Mouse (Mus musculus): Measurements from ENCODE around the gene Gm42669. TPM values are rescaled to one million over a fixed set of nuclear protein-coding genes. Genes with fewer than 3 reads are reported as not detected.

The Gm42669 gene
- polyA plus RNA-seq, 1 experiment from 2014 or later = 0.52 TPM

DNA sequence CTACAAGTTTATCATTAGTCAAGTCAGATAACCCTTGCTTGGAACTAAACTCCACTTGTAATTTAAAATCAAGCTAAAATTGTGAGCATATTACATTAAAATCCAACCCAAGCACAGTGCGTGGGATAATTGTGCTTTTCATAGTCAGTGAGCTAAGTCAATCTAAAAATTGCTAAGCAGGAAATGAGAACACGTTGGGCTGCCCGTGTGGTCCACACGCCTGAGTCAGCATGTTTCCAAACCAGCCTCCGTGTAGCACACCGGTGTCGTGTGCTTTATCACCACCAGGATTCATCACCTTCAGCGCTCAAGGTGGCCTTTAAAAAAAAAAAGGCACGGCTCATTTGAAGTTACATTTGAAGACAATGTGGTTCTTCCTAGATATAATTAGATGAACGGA is 16.9 kb downstream of the Gm42669 start:
- no peaks in the 10 kb centered on the region for H3K27me3 ChIP-seq
- H3K9me3 ChIP-seq = no peaks in the 10 kb centered on the region
- ATAC-seq (replicated peaks) = no peak
- H3K4me3 ChIP-seq = no peak overlapping the region
- H3K4me1 ChIP-seq = no peaks in the 10 kb centered on the region
- H3K27ac ChIP-seq (replicated peaks) = no peak overlapping the region
- no peaks in the 10 kb centered on the region for H3K36me3 ChIP-seq
- H3K9ac ChIP-seq (replicated peaks) = no peak overlapping the region
- no peak overlapping the region for H3K4me2 ChIP-seq (replicated peaks)
- 86% methylated on average over 10 of the region's 10 CpGs for WGBS

DNA sequence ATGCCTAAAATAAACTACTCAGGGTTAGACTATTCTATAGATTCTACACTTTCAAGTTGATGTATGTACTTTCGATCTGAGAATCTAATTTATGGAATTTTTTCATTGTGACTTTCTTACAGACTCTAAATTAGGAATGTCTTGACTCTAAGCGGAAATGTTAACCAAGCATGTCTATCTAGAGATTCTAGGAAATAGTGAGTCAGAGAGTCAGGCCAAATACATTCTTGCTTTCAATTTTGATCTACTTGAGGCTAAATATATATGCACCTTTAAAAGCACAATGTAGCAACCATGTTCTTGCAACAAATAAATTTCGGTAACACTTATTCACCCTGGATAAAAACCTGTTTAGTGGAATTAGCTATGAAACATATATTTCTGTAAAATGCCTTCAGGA is 21.4 kb downstream of the Gm42669 start:
- Histone ChIP-seq H3K9ac (replicated peaks) (no peak overlapping the region), H3K36me3 (no peaks in the 10 kb centered on the region), H3K27me3 (no peaks in the 10 kb centered on the region), H3K4me2 (replicated peaks) (no peak overlapping the region), H3K4me3 (no peak overlapping the region), H3K9me3 (no peaks in the 10 kb centered on the region), H3K4me1 (no peaks in the 10 kb centered on the region), H3K27ac (replicated peaks) (no peak overlapping the region)
- 95% methylated on average over 3 of the region's 3 CpGs for WGBS
- no peak for ATAC-seq (replicated peaks)

DNA sequence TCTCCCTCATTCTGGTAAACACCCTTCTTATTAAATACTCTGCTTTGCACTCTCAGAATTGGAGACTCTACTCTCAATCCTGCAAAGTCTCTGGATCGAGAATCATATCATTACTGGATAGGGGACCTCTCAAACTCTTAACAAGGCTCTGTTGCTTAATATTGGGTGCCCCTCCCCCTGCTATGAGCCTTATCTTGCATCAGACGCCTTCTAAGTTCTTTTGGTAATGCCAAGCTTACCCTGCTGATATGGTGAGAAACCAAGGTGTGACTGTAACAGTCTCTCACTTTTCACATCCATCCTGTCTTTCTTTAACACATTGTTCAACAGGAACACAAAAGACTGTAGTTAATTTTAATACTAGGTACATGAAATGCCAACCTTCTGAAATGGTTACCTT is 26.2 kb downstream of the Gm42669 start:
- no peaks in the 10 kb centered on the region for H3K9me3 ChIP-seq
- H3K4me1 ChIP-seq = no peaks in the 10 kb centered on the region
- no peak overlapping the region for H3K4me3 ChIP-seq
- H3K27me3 ChIP-seq = no peaks in the 10 kb centered on the region
- no peaks in the 10 kb centered on the region for H3K36me3 ChIP-seq
- ATAC-seq (replicated peaks) = no peak
- H3K4me2 ChIP-seq (replicated peaks) = no peak overlapping the region
- WGBS = 65% methylated on average over 2 of the region's 2 CpGs
- no peak overlapping the region for H3K27ac ChIP-seq (replicated peaks)
- no peak overlapping the region for H3K9ac ChIP-seq (replicated peaks)

DNA sequence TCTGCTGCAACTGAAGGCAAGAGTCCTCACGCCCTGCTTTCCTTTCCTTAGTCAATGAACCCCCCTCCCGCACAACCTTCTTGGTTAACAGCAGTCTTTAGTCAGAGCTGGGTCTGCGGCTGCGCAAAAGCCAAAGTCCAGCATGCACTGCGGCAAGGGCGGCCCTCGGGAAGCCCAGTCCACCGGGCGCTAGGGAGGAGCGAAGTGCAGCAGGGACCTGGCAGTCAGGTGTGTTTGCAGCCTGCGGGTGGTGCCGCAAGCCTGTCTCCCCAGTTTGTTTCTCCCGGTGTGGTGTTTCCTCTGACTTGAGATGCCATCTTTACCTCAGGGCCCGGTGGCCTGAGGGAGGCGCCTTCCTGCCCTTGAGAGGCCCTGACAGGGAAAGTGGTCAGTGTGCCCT is 27.2 kb downstream of the Gm42669 start, which contains the start of gene 1700028K03Rik:
1700028K03Rik (plus strand) TSS at position 129 of the 400 bp plus-strand sequence.
- no peak within 1 kb of the TSS for H3K4me2 ChIP-seq (replicated peaks)
- H3K36me3 ChIP-seq = no peaks in the 10 kb centered on the region
- H3K4me1 ChIP-seq = no peaks in the 10 kb centered on the region
- no peak within 1 kb of the TSS for H3K27ac ChIP-seq (replicated peaks)
- H3K9me3 ChIP-seq = no peaks in the 10 kb centered on the region
- no peak within 1 kb of the TSS for H3K4me3 ChIP-seq
- 73% methylated on average over 15 of the region's 15 CpGs for WGBS
- H3K27me3 ChIP-seq = no peaks in the 10 kb centered on the region
- ATAC-seq (replicated peaks) = no peak
- H3K9ac ChIP-seq (replicated peaks) = no peak within 1 kb of the TSS

DNA sequence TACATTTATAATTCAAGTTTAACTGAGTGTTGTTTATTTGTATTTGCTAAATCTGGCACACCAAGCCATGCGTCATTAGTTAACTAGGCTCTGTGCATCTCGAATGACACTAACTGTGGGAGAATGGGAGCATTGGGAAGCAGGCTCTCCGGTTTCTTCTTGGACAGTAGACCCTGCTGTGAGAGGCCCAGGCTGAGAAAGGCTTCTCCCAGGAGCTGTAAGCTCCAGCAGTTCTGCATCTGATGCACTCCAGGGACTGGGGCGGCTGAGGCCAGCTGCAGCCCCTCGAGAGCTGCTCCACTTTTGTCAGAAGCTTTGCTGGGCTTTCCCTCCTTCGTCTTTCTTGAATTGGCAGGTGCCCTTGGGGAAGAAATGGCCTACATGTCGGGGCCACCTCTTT is 34.3 kb downstream of the Gm42669 start:
- Histone ChIP-seq H3K4me3 (no peak overlapping the region), H3K4me1 (peaks cover 5% of the 10 kb centered on the region; the same call in 1 of the 2 replicates), H3K9ac (replicated peaks) (no peak overlapping the region), H3K4me2 (replicated peaks) (no peak overlapping the region), H3K36me3 (no peaks in the 10 kb centered on the region), H3K27ac (replicated peaks) (no peak overlapping the region), H3K27me3 (no peaks in the 10 kb centered on the region), H3K9me3 (no peaks in the 10 kb centered on the region)
- ATAC-seq (replicated peaks) = no peak
- WGBS = 14% methylated on average over 7 of the region's 7 CpGs

DNA sequence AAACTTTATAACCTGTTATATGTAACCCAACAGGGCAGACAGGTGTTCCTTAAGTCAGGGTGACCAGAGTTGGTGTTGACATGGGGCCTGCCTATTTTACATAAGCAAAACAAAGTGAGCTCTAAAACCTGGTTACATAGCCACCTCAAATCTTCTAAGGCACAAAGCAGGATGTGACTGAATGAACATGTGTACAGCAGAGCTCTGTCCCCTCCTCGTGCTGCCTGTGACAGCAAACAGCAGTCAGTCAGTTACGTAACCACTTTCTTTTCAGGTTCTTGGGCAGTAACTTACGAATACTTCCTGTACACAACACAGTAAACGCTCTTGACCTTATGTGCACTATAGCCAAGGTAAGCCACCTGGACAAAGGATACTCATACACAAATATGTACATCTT is 38.5 kb downstream of the Gm42669 start:
- Histone ChIP-seq H3K4me1 (peaks cover 5% of the 10 kb centered on the region; the same call in 1 of the 2 replicates), H3K36me3 (peaks cover 9% of the 10 kb centered on the region), H3K27ac (replicated peaks) (no peak overlapping the region), H3K4me3 (no peak overlapping the region), H3K9me3 (no peaks in the 10 kb centered on the region), H3K9ac (replicated peaks) (no peak overlapping the region), H3K27me3 (no peaks in the 10 kb centered on the region), H3K4me2 (replicated peaks) (no peak overlapping the region)
- 88% methylated on average over 4 of the region's 4 CpGs for WGBS
- no peak for ATAC-seq (replicated peaks)

DNA sequence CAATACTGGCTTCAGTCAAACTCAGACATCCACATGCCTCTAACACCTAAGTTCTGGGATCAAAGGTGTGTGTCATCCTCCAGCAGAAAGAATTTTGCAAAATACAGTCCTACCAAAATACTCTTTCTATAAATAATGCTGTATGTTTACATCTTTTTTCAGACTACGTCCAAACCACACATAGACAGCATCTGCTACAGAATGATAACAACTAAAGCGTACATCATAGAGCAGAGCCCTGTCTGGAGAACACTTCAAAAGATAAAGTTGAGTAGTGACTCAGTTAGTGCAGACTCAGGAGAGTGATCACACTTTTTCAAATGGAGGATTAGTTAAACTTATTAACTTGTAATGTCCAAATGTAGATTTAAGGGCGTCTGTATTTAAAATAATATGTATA is 40.5 kb downstream of the Gm42669 start:
- H3K36me3 ChIP-seq = peaks cover 12% of the 10 kb centered on the region
- WGBS = 90% methylated on average over 3 of the region's 3 CpGs
- H3K27me3 ChIP-seq = no peaks in the 10 kb centered on the region
- H3K27ac ChIP-seq (replicated peaks) = no peak overlapping the region
- H3K4me1 ChIP-seq = no peaks in the 10 kb centered on the region
- ATAC-seq (replicated peaks) = no peak
- no peak overlapping the region for H3K4me2 ChIP-seq (replicated peaks)
- H3K4me3 ChIP-seq = no peak overlapping the region
- H3K9me3 ChIP-seq = no peaks in the 10 kb centered on the region
- H3K9ac ChIP-seq (replicated peaks) = no peak overlapping the region

DNA sequence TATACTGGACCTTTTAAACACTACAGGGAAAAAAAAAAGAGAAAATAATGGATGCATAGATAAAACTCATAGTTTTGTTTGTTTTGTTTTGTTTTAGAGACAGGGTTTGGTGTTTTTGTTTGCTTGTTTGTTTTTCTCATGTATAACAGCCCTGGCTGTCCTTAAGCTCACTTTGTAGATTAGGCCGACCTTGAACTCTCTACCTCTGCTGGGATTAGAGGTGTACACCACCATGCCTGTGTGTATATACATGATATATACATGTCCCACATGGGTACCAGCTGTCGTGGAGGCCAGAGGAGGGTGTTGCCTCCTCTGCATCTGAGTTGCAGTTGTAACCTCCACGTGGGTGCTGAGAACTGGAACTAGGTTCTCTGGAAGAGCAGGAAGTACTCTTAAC is 41.0 kb downstream of the Gm42669 start:
- ATAC-seq (replicated peaks) = no peak
- Histone ChIP-seq H3K4me2 (replicated peaks) (no peak overlapping the region), H3K9ac (replicated peaks) (no peak overlapping the region), H3K36me3 (peaks cover 12% of the 10 kb centered on the region), H3K27ac (replicated peaks) (no peak overlapping the region), H3K9me3 (no peaks in the 10 kb centered on the region), H3K27me3 (no peaks in the 10 kb centered on the region), H3K4me1 (no peaks in the 10 kb centered on the region), H3K4me3 (no peak overlapping the region)
- WGBS = 91% methylated on average over 3 of the region's 3 CpGs

DNA sequence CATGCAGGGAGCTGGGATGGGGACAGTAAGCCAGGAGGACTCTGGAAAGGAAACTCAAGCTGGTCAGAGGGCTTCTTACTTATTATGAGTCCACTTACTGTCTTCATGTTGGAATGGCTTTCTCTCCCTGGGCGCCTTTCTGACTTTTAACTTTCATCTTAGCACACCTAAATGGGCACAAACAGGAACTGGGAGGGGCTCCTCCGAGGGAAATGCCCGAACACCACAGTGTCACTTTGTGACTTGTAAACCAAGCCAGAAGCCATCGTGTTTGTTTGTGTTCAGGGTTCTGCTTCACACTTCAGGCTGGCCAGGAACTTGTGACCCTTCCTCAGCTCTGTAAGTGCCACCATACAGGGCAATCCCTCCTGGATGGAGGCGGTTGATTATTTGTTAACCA is 46.9 kb downstream of the Gm42669 start:
- no peak for ATAC-seq (replicated peaks)
- Histone ChIP-seq H3K36me3 (peaks cover 23% of the 10 kb centered on the region), H3K9ac (replicated peaks) (no peak overlapping the region), H3K9me3 (no peaks in the 10 kb centered on the region), H3K4me1 (no peaks in the 10 kb centered on the region), H3K4me2 (replicated peaks) (no peak overlapping the region), H3K27ac (replicated peaks) (no peak overlapping the region), H3K27me3 (no peaks in the 10 kb centered on the region), H3K4me3 (no peak overlapping the region)
- WGBS = 93% methylated on average over 5 of the region's 5 CpGs

DNA sequence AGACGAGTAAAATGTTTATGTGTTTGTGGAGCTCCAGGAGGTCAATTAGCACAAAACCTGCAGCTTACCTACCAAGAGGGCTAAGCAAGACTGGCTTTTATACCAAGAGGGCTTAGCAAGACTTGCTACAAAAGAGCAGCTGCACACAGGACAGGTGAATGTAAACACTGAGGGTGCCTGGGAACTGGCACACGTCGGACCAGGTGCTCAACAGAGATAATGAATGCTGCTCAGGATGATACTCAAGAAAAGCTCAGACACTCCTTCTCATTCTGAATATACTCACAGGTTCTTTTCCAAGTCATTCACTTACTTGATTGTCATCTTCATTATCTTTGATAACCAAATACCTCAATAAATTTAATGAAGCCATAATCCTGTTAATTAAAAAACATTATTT is 49.5 kb downstream of the Gm42669 start:
- no peak overlapping the region for H3K27ac ChIP-seq (replicated peaks)
- peaks cover 33% of the 10 kb centered on the region for H3K36me3 ChIP-seq
- H3K4me2 ChIP-seq (replicated peaks) = no peak overlapping the region
- ATAC-seq (replicated peaks) = no peak
- WGBS = 86% methylated on average over 3 of the region's 3 CpGs
- no peak overlapping the region for H3K4me3 ChIP-seq
- no peaks in the 10 kb centered on the region for H3K4me1 ChIP-seq
- no peaks in the 10 kb centered on the region for H3K9me3 ChIP-seq
- no peak overlapping the region for H3K9ac ChIP-seq (replicated peaks)
- no peaks in the 10 kb centered on the region for H3K27me3 ChIP-seq

DNA sequence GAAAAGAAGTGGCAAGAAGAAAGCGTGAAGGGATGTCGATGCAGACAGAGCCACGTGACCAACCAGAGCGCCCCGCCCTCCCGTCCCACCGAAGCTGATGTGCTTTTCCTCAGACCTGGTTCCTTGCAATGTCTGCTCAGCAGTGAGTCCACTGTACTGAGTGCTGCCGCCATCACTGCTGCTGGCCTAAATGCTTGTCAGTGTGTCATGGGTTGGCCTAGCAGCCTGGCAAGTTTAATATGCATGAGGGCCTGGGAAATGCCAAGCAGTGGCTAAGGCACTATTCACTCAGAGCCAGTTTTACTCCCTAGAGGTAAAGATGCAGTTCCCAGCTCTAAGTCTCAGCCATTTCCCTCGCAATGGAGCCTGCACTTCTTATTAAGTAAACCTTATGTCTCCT is 61.7 kb downstream of the Gm42669 start:
- Histone ChIP-seq H3K9me3 (no peaks in the 10 kb centered on the region), H3K36me3 (peaks cover 33% of the 10 kb centered on the region), H3K4me2 (replicated peaks) (no peak overlapping the region), H3K4me1 (no peaks in the 10 kb centered on the region), H3K27ac (replicated peaks) (no peak overlapping the region), H3K4me3 (no peak overlapping the region), H3K27me3 (no peaks in the 10 kb centered on the region), H3K9ac (replicated peaks) (no peak overlapping the region)
- ATAC-seq (replicated peaks) = no peak
- WGBS = 92% methylated on average over 9 of the region's 9 CpGs

DNA sequence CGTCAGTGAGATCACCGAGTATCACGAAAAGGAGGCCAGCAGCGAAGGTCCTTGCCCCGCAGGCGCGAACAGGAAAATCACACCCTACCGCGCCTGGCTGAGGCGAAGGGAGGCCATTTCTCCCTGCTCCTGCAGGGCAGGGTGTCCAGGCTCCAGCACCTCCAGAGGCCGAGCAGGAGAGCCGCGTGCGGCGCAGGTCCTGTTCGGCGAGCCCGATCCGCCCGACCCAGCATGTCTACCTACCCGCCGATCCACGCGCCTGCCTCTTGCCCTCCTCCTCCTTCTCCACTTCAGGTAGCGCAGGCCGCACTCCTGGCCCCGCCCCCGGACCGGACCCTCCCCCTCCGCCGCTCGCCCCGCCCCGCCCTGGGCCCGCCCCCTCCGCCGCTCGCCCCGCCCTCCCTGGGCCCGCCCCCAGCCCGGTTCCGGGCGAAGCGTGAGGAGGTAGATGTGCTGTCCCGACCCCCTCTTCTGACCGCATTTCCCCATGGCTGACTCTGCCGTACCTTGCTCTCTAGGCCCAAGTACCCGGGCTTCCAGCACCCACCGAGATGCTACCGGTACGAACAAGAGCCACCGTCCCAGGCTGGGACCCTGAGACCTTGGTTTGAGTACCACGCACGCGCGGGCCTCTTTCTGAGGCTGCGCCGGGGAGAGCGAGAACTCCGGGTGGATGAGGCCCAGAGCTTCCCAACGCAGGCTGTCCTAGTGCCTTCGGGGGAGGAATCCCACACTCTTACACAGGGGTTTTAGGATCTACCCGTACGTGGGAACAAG is 90.1 kb downstream of the Gm42669 start, which contains the start of the genes Rpap2 and Glmn:
Rpap2 (plus strand) TSS at position 73 of the 777 bp plus-strand sequence.
Glmn (minus strand) TSS at position 588 of the 777 bp plus-strand sequence.
- 0% methylated on average over 45 of the region's 64 CpGs for WGBS
- no peaks in the 10 kb centered on the region for H3K9me3 ChIP-seq
- H3K4me2 ChIP-seq (replicated peaks) = peak within 1 kb of the TSS; percentile 78
- H3K4me1 ChIP-seq = peaks cover 11% of the 10 kb centered on the region
- peak; percentile 96 for ATAC-seq (replicated peaks)
- H3K27ac ChIP-seq (replicated peaks) = peak within 1 kb of the TSS; percentile 91
- H3K36me3 ChIP-seq = peaks cover 7% of the 10 kb centered on the region
- H3K9ac ChIP-seq (replicated peaks) = peak within 1 kb of the TSS; percentile 89
- H3K27me3 ChIP-seq = no peaks in the 10 kb centered on the region
- peak within 1 kb of the TSS; percentile 92 for H3K4me3 ChIP-seq

DNA sequence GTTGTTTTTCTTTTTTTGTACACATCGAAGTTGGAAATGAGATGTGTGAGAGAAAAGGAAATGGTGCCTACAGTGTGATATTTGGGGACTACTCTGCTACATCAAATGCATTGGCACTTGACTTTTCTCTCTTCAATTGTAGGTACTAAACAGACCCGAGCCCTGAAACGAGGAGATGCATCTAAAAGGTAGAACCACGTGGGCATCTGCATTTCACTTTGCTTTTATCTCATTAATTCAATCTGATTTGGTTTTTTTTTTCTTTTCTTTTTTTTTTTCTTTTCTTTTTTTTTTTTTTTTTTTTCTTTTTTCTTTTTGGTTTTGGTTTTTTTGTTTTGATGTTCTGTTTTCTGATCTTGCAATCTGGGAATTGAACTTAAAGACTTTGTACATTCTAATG is 91.0 kb downstream of the Gm42669 start:
- peaks cover 11% of the 10 kb centered on the region for H3K4me1 ChIP-seq
- peak overlapping the region; percentile 91; the same call in 1 of the 2 replicates for H3K27ac ChIP-seq (replicated peaks)
- peak overlapping the region; percentile 92 for H3K4me3 ChIP-seq
- peaks cover 14% of the 10 kb centered on the region for H3K36me3 ChIP-seq
- H3K4me2 ChIP-seq (replicated peaks) = peak overlapping the region; percentile 78
- H3K27me3 ChIP-seq = no peaks in the 10 kb centered on the region
- no peak for ATAC-seq (replicated peaks)
- WGBS = 20% methylated on average over 4 of the region's 4 CpGs
- no peaks in the 10 kb centered on the region for H3K9me3 ChIP-seq
- H3K9ac ChIP-seq (replicated peaks) = peak overlapping the region; percentile 89
